ENCODE assay signal across 18 mouse cellular contexts in the genomic region with DNA sequence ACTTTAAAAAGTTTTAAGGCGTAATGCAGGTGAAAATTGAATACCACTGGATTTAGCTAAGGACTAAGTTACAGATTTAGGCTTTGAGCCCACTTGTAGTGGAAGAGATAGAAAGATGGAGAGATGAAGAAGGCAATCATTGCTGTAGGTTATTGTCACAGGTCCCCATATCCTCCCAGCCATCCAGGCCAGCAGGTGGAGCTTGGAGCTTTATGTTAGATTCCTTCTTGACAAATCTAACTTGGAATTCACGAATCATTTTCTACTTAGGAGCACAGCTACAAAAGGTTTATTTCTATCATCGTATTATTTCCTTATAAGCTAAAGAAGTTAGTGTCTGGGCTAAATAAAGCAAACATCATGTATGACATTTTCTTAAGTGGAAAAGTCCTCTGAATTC.
DNase-seq lines count a peak whose midpoint lies in the region; ATAC-seq and TF ChIP-seq lines count a peak whose summit lies in the region.
"Had no signal": no experiment of that assay in that cellular context is flagged by ENCODE, and none has a peak within 500 bp of the region (broad histone marks: within the 10 kb centered on the region; RNA-seq: fewer than 3 reads in every experiment).

No protein-coding gene starts in this region.

- TF ChIP-seq CTCF in hindbrain, postnatal 0 days (IDR thresholded peaks at IDR 0.05; ENCODE audit: low read depth): peak; percentile 53
- peak; percentile 63 for TF ChIP-seq CTCF in left cerebral cortex, adult 2 months (IDR thresholded peaks at IDR 0.05)
- peak; percentile 28; the same call in 1 of the 2 replicates for TF ChIP-seq CTCF in brain, embryonic 14.5 days (IDR thresholded peaks at IDR 0.05; ENCODE audit: borderline replicate concordance, extremely low read depth, insufficient read depth, insufficient read length)

- intact Hi-C loops in left cerebral cortex, adult 2 months (cut with DNase I): loop anchor here (2.0 to 10.0 kb wide), 2 partner anchors 413 to 677 kb away; partner anchors contain the start of gene Zwint
- intact Hi-C loops in left cerebral cortex, postnatal 4 days (cut with DNase I): no loop called here
- intact Hi-C loops in left cerebral cortex, postnatal 25 days (cut with DNase I): no loop called here

- H3K27me3 ChIP-seq in hindbrain, postnatal 0 days (ENCODE audit: insufficient read depth, low read length): no peaks in the 10 kb centered on the region
- no peaks in the 10 kb centered on the region for H3K27me3 ChIP-seq in hindbrain, embryonic 16.5 days (replicated peaks; ENCODE audit: control insufficient read depth, insufficient read depth, low read length)
- H3K27me3 ChIP-seq: embryonic facial prominence, embryonic 13.5 days; heart, embryonic 15.5 days; limb, embryonic 12.5 days; liver, embryonic 15.5 days had no signal

- no peak for ATAC-seq in hindbrain, postnatal 0 days
- ATAC-seq in hindbrain, embryonic 16.5 days: no peak
- ATAC-seq: intestine, embryonic 16.5 days had no signal

- no peaks in the 10 kb centered on the region for H3K9me3 ChIP-seq in hindbrain, postnatal 0 days (ENCODE audit: low read length)
- no peaks in the 10 kb centered on the region for H3K9me3 ChIP-seq in hindbrain, embryonic 16.5 days (ENCODE audit: control insufficient read depth, low read length)
- H3K9me3 ChIP-seq: embryonic facial prominence, embryonic 13.5 days; forebrain, embryonic 10.5 days; heart, embryonic 15.5 days; limb, embryonic 12.5 days had no signal

- WGBS in hindbrain, postnatal 0 days: 77% methylated on average over 3 of the region's 3 CpGs
- WGBS in hindbrain, embryonic 16.5 days: 82% methylated on average over 3 of the region's 3 CpGs

- TF ChIP-seq POLR2A in brain, embryonic 14.5 days (IDR thresholded peaks at IDR 0.05; ENCODE audit: borderline replicate concordance, extremely low read depth, insufficient read depth, insufficient read length, poor library complexity, severe bottlenecking): no peak

- no peak overlapping the region for H3K4me2 ChIP-seq in hindbrain, postnatal 0 days (ENCODE audit: low read depth, low read length)
- H3K4me2 ChIP-seq in hindbrain, embryonic 16.5 days (ENCODE audit: low read length): no peak overlapping the region
- H3K4me2 ChIP-seq: embryonic facial prominence, embryonic 13.5 days; heart, embryonic 15.5 days; limb, embryonic 12.5 days; liver, embryonic 15.5 days had no signal

- H3K27ac ChIP-seq in hindbrain, postnatal 0 days: no peak overlapping the region
- H3K27ac ChIP-seq in hindbrain, embryonic 16.5 days (ENCODE audit: low read depth, low read length): no peak overlapping the region
- H3K27ac ChIP-seq in left cerebral cortex, adult 2 months: no peak overlapping the region
- H3K27ac ChIP-seq: embryonic facial prominence, embryonic 13.5 days; forebrain, embryonic 10.5 days; heart, embryonic 15.5 days; limb, embryonic 12.5 days; liver, embryonic 15.5 days had no signal

- H3K9ac ChIP-seq in hindbrain, postnatal 0 days (replicated peaks; ENCODE audit: low read length): no peak overlapping the region
- no peak overlapping the region for H3K9ac ChIP-seq in hindbrain, embryonic 16.5 days (ENCODE audit: low read depth, low read length)
- H3K9ac ChIP-seq: embryonic facial prominence, embryonic 13.5 days; heart, embryonic 15.5 days; limb, embryonic 12.5 days; liver, embryonic 15.5 days had no signal

- H3K36me3 ChIP-seq in hindbrain, postnatal 0 days (ENCODE audit: insufficient read depth, low read length): no peaks in the 10 kb centered on the region
- no peaks in the 10 kb centered on the region for H3K36me3 ChIP-seq in hindbrain, embryonic 16.5 days (ENCODE audit: control insufficient read depth, insufficient read depth, low read length)
- H3K36me3 ChIP-seq: embryonic facial prominence, embryonic 13.5 days; forebrain, embryonic 10.5 days; G1E; heart, embryonic 15.5 days; limb, embryonic 12.5 days; liver, embryonic 15.5 days had no signal

- peak; percentile 50 for DNase-seq in hindbrain, postnatal 0 days (ENCODE audit: low spot score)
- DNase-seq in left cerebral cortex, adult 2 months (ENCODE audit: extremely low spot score in 1 of 2, low spot score in 2 of 2): peak; percentile 14 to 19
- no peak for DNase-seq in left cerebral cortex, postnatal 4 days
- DNase-seq in brain, embryonic 14.5 days (ENCODE audit: low read depth): peak; percentile 46
- DNase-seq in left cerebral cortex, postnatal 25 days (ENCODE audit: low spot score in 2 of 2): peak; percentile 11 to 47
- no peak for DNase-seq in thymus, postnatal 0 days (ENCODE audit: low spot score)
- no peak for DNase-seq in embryo, embryonic 10.5 days (ENCODE audit: low spot score)
- DNase-seq: cerebellum, adult 11-12 months; lung, postnatal 14 days; thymus, postnatal 36 days had no signal

- no peak overlapping the region for H3K4me3 ChIP-seq in hindbrain, postnatal 0 days (ENCODE audit: low read length)
- no peak overlapping the region for H3K4me3 ChIP-seq in hindbrain, embryonic 16.5 days (ENCODE audit: low read length)
- H3K4me3 ChIP-seq in left cerebral cortex, adult 2 months: no peak overlapping the region
- H3K4me3 ChIP-seq: embryonic facial prominence, embryonic 13.5 days; forebrain, embryonic 10.5 days; heart, embryonic 15.5 days; limb, embryonic 12.5 days; liver, embryonic 15.5 days had no signal

- H3K4me1 ChIP-seq in hindbrain, postnatal 0 days (ENCODE audit: insufficient read depth, low read length): no peaks in the 10 kb centered on the region
- H3K4me1 ChIP-seq in hindbrain, embryonic 16.5 days (ENCODE audit: control insufficient read depth, insufficient read depth, low read depth, low read length): no peaks in the 10 kb centered on the region
- H3K4me1 ChIP-seq: embryonic facial prominence, embryonic 13.5 days; forebrain, embryonic 10.5 days; heart, embryonic 15.5 days; limb, embryonic 12.5 days; liver, embryonic 15.5 days had no signal

Comparison
In these comparisons a context has a peak if more than half of its experiments do, and no peak if none do; other contexts are left out.
1. DNase-seq: peak in hindbrain, postnatal 0 days (single experiment), left cerebral cortex, adult 2 months (2 of 2), brain, embryonic 14.5 days (single experiment) and left cerebral cortex, postnatal 25 days (2 of 2); none in left cerebral cortex, postnatal 4 days (single experiment), thymus, postnatal 0 days (single experiment) and embryo, embryonic 10.5 days (single experiment).
2. Peak in every context shown above with its lines, with median percentiles within 50 percentile points of each other: CTCF ChIP-seq.